Comparison of ENCODE assay signal across 27 mouse cellular contexts in the genomic region with DNA sequence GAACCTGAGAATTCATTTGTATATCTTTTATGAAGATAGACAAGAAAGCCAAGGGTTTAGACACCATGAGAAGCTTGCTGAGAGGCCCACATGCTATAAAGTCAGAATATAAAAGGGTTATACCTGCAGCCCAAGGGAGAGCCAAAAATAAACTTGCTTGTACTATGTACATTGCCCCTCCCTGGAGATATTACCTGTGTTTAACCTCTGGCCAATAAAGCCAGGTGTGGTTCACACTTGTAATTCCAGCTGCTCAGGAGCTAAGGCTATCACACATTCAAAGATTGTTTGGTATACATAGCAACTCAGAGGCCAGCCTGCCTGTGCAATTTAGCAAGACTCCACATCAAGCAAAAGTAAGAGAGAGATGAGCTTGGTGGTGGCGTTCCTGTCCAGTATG. TPM values are rescaled to one million over a fixed set of nuclear protein-coding genes. Genes with fewer than 3 reads are reported as not detected.
DNase-seq lines count a peak whose midpoint lies in the region; ATAC-seq and TF ChIP-seq lines count a peak whose summit lies in the region.
"Had no signal": no experiment of that assay in that cellular context is flagged by ENCODE, and none has a peak within 500 bp of the region (broad histone marks: within the 10 kb centered on the region; RNA-seq: fewer than 3 reads in every experiment).

No protein-coding gene starts in this region.

- no peaks in the 10 kb centered on the region for H3K36me3 ChIP-seq in lung, postnatal 0 days (ENCODE audit: insufficient read depth, low read length)
- no peaks in the 10 kb centered on the region for H3K36me3 ChIP-seq in intestine, embryonic 15.5 days
- no peaks in the 10 kb centered on the region for H3K36me3 ChIP-seq in stomach, embryonic 15.5 days
- no peaks in the 10 kb centered on the region for H3K36me3 ChIP-seq in forebrain, postnatal 0 days (ENCODE audit: insufficient read depth)
- H3K36me3 ChIP-seq: embryonic facial prominence, embryonic 12.5 days; forebrain, embryonic 15.5 days; heart, embryonic 10.5 days; heart, embryonic 15.5 days; hindbrain, embryonic 13.5 days had no signal

- H3K4me3 ChIP-seq in lung, postnatal 0 days (ENCODE audit: low read depth, low read length), result no peak overlapping the region
- no peak overlapping the region for H3K4me3 ChIP-seq in lung, adult 2 months (replicated peaks; ENCODE audit: extremely low read depth, low read depth, low read length)
- no peak overlapping the region for H3K4me3 ChIP-seq in intestine, embryonic 15.5 days (replicated peaks)
- no peak overlapping the region for H3K4me3 ChIP-seq in stomach, embryonic 15.5 days (replicated peaks)
- H3K4me3 ChIP-seq in forebrain, postnatal 0 days (ENCODE audit: low read depth, low read length), result no peak overlapping the region
- H3K4me3 ChIP-seq: embryonic facial prominence, embryonic 12.5 days; forebrain, embryonic 15.5 days; gastrocnemius, adult 2 months; heart, embryonic 10.5 days; heart, embryonic 15.5 days; hindbrain, embryonic 13.5 days had no signal

- H3K9me3 ChIP-seq in lung, postnatal 0 days (ENCODE audit: low read length), result no peaks in the 10 kb centered on the region
- no peaks in the 10 kb centered on the region for H3K9me3 ChIP-seq in intestine, embryonic 15.5 days
- no peaks in the 10 kb centered on the region for H3K9me3 ChIP-seq in stomach, embryonic 15.5 days
- no peaks in the 10 kb centered on the region for H3K9me3 ChIP-seq in forebrain, postnatal 0 days (ENCODE audit: low read length)
- H3K9me3 ChIP-seq: embryonic facial prominence, embryonic 12.5 days; forebrain, embryonic 15.5 days; heart, embryonic 10.5 days; heart, embryonic 15.5 days; hindbrain, embryonic 13.5 days had no signal

- peak; percentile 75 for ATAC-seq in lung, postnatal 0 days
- peak; percentile 95 for ATAC-seq in intestine, embryonic 15.5 days
- ATAC-seq in stomach, embryonic 15.5 days (ENCODE audit: insufficient read depth, low FRiP score, low read depth), result peak; percentile 91
- ATAC-seq in forebrain, postnatal 0 days, result no peak
- ATAC-seq: activated CD4-positive, CD25-positive, alpha-beta regulatory T cell, adult 4 months; forebrain, embryonic 15.5 days; Patski had no signal

- no peak overlapping the region for H3K27ac ChIP-seq in lung, postnatal 0 days (ENCODE audit: low read length)
- peak overlapping the region; percentile 71; the same call in 1 of the 2 replicates for H3K27ac ChIP-seq in intestine, embryonic 15.5 days
- peak overlapping the region; percentile 76 for H3K27ac ChIP-seq in stomach, embryonic 15.5 days
- no peak overlapping the region for H3K27ac ChIP-seq in forebrain, postnatal 0 days (ENCODE audit: low read depth, low read length)
- H3K27ac ChIP-seq: embryonic facial prominence, embryonic 12.5 days; forebrain, embryonic 15.5 days; gastrocnemius, adult 2 months; heart, embryonic 10.5 days; heart, embryonic 15.5 days; hindbrain, embryonic 13.5 days had no signal

- H3K9ac ChIP-seq in lung, postnatal 0 days (replicated peaks; ENCODE audit: low read depth), result no peak overlapping the region
- no peak overlapping the region for H3K9ac ChIP-seq in intestine, embryonic 15.5 days
- H3K9ac ChIP-seq in stomach, embryonic 15.5 days, result no peak overlapping the region
- H3K9ac ChIP-seq in forebrain, postnatal 0 days, result no peak overlapping the region
- H3K9ac ChIP-seq: embryonic facial prominence, embryonic 12.5 days; forebrain, embryonic 15.5 days; heart, embryonic 15.5 days; hindbrain, embryonic 13.5 days had no signal

- TF ChIP-seq CTCF in lung, postnatal 0 days (IDR thresholded peaks at IDR 0.05), result no peak
- no peak for TF ChIP-seq CTCF in lung, adult 2 months (IDR thresholded peaks at IDR 0.05; ENCODE audit: insufficient read depth, low read length)
- TF ChIP-seq CTCF in forebrain, postnatal 0 days (IDR thresholded peaks at IDR 0.05; ENCODE audit: low read depth), result no peak

- no peak overlapping the region for H3K4me2 ChIP-seq in lung, postnatal 0 days (replicated peaks; ENCODE audit: low read depth, low read length)
- no peak overlapping the region for H3K4me2 ChIP-seq in intestine, embryonic 15.5 days (replicated peaks)
- H3K4me2 ChIP-seq in stomach, embryonic 15.5 days, result no peak overlapping the region
- no peak overlapping the region for H3K4me2 ChIP-seq in forebrain, postnatal 0 days (ENCODE audit: low read depth)
- H3K4me2 ChIP-seq: embryonic facial prominence, embryonic 12.5 days; forebrain, embryonic 15.5 days; heart, embryonic 15.5 days; hindbrain, embryonic 13.5 days had no signal

- H3K4me1 ChIP-seq in lung, postnatal 0 days (ENCODE audit: insufficient read depth, low read depth, low read length), result no peaks in the 10 kb centered on the region
- H3K4me1 ChIP-seq in lung, adult 2 months (ENCODE audit: control insufficient read depth, insufficient read depth, low read length), result no peaks in the 10 kb centered on the region
- 0 out of 2 replicates have a peak, but pooled peaks cover 2% of the 10 kb centered on the region for H3K4me1 ChIP-seq in intestine, embryonic 15.5 days (replicated peaks)
- no peaks in the 10 kb centered on the region for H3K4me1 ChIP-seq in stomach, embryonic 15.5 days
- H3K4me1 ChIP-seq in forebrain, postnatal 0 days (ENCODE audit: insufficient read depth), result no peaks in the 10 kb centered on the region
- H3K4me1 ChIP-seq: embryonic facial prominence, embryonic 12.5 days; forebrain, embryonic 15.5 days; hindbrain, embryonic 13.5 days had no signal

- H3K27me3 ChIP-seq in lung, postnatal 0 days (replicated peaks; ENCODE audit: insufficient read depth, low read length), result no peaks in the 10 kb centered on the region
- H3K27me3 ChIP-seq in intestine, embryonic 15.5 days (replicated peaks), result no peaks in the 10 kb centered on the region
- H3K27me3 ChIP-seq in stomach, embryonic 15.5 days (replicated peaks), result no peaks in the 10 kb centered on the region
- no peaks in the 10 kb centered on the region for H3K27me3 ChIP-seq in forebrain, postnatal 0 days (ENCODE audit: insufficient read depth, low read length)
- H3K27me3 ChIP-seq: CH12.LX; embryonic facial prominence, embryonic 12.5 days; forebrain, embryonic 15.5 days; heart, embryonic 15.5 days; hindbrain, embryonic 13.5 days; Patski had no signal

- no peak for TF ChIP-seq POLR2A in lung, adult 2 months (IDR thresholded peaks at IDR 0.05; ENCODE audit: borderline replicate concordance, extremely low read depth, low read depth, low read length)

- 72% methylated on average over 1 of the region's 1 CpGs for WGBS in lung, postnatal 0 days
- 91% methylated on average over 1 of the region's 1 CpGs for WGBS in lung, adult 2 months
- WGBS in intestine, embryonic 15.5 days, result 67% methylated on average over 1 of the region's 1 CpGs
- 41% methylated on average over 1 of the region's 1 CpGs for WGBS in large intestine, adult 2 months
- WGBS in stomach, embryonic 15.5 days, result 74% methylated on average over 1 of the region's 1 CpGs
- 87% methylated on average over 1 of the region's 1 CpGs for WGBS in forebrain, postnatal 0 days

- TF ChIP-seq EP300 in lung, postnatal 0 days (IDR thresholded peaks at IDR 0.05), result no peak

- peak; percentile 55 for DNase-seq in lung, postnatal 0 days (ENCODE audit: low spot score)
- no peak for DNase-seq in lung, adult 2 months
- DNase-seq in large intestine, adult 2 months (ENCODE audit: low read depth, low spot score), result peak; percentile 90
- no peak for DNase-seq in yolk sac, embryonic 10.5 days (ENCODE audit: low spot score)
- no peak for DNase-seq in urinary bladder, adult 2 months (ENCODE audit: low spot score)
- no peak for DNase-seq in forebrain, postnatal 0 days
- DNase-seq: adrenal gland, postnatal 14 days; cerebellum, adult 11-12 months; cerebellum, adult 9-10 months; cerebellum, postnatal 25 days; gastrocnemius, adult 2 months; gastrocnemius, postnatal 36 days; heart, adult 18-20 months; heart, postnatal 14 days had no signal

RNA-seq across cellular contexts. Expression of a gene that starts 24.0 kb away (rescaled TPM):
- polyA plus RNA-seq in lung, postnatal 0 days (2015; fragmentation: Nextera tagmentation; extraction: Ambion mirVana), result 3.7 and 5.5 TPM in 2 replicates
- 4.3 and 11.6 TPM in 2 replicates for polyA plus RNA-seq in lung, adult 2 months (2012; rRNA removed)
- polyA plus RNA-seq in intestine, embryonic 15.5 days (2015; fragmentation: Nextera tagmentation; extraction: Ambion mirVana), result 0.59 TPM in 1 of 2 replicates, not detected in the other
- polyA plus RNA-seq in large intestine, adult 2 months (2012; rRNA removed), result not detected in 2 replicates
- 0.95 and 1.2 TPM in 2 replicates for polyA plus RNA-seq in stomach, embryonic 15.5 days (2015; fragmentation: Nextera tagmentation; extraction: Ambion mirVana)
- 0.09 and 0.10 TPM in 2 replicates for polyA plus RNA-seq in urinary bladder, adult 2 months (2012; rRNA removed)
- 0.14 and 0.15 TPM in 2 replicates for total RNA-seq in forebrain, postnatal 0 days (2014; rRNA removed)
- polyA plus RNA-seq in forebrain, postnatal 0 days (2015; fragmentation: Nextera tagmentation; extraction: Ambion mirVana), result not detected in 2 replicates
- total RNA-seq: adrenal gland, postnatal 14 days; CH12.LX; hematopoietic stem cell, adult 5-6 weeks had no signal
- polyA plus RNA-seq: activated CD4-positive, CD25-positive, alpha-beta regulatory T cell, adult 4 months; cortical plate, adult 2 months; forebrain, embryonic 11.5 days; forebrain, embryonic 15.5 days had no signal

Comparison
In these comparisons a context has a peak if more than half of its experiments do, and no peak if none do; other contexts are left out.
1. DNase-seq: peak in lung, postnatal 0 days (single experiment) and large intestine, adult 2 months (single experiment); none in lung, adult 2 months (single experiment), yolk sac, embryonic 10.5 days (single experiment), urinary bladder, adult 2 months (single experiment) and forebrain, postnatal 0 days (single experiment).
2. H3K27ac ChIP-seq: peak in intestine, embryonic 15.5 days (single experiment) and stomach, embryonic 15.5 days (single experiment); none in lung, postnatal 0 days (single experiment) and forebrain, postnatal 0 days (single experiment).